Mouse (Mus musculus): ENCODE data around the gene Akap13. TPM values are rescaled to one million over a fixed set of nuclear protein-coding genes. Genes with fewer than 3 reads are reported as not detected.
A peak's percentile ranks its signal among the peaks of the same experiment; 100 is the strongest.

Akap13 gene
- total RNA-seq, 4 experiments from 2014 or later = 21.0 to 24.6 (median 21.5) TPM

DNA sequence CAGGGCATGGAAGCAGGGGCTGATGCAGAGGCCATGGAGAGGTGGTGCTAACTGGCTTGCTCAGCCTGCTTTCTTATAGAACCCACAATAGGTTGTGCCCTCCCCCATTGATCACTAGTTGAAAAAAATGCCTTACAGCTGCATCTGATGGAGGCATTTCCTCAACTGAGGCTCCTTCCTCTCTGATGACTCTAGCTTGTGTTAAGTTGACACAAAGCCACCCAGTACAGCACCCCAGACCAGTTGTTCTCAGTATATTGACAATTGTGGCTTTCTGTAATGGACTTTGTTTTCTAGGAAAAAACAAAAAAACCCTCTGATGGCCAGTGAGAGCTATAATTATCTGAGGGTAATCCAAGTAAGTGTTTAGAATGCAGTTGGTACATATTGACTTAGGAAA, 178.1 kb downstream of the Akap13 start:
- no peak for DNase-seq (ENCODE audit: low spot score in 2 of 2)

DNA sequence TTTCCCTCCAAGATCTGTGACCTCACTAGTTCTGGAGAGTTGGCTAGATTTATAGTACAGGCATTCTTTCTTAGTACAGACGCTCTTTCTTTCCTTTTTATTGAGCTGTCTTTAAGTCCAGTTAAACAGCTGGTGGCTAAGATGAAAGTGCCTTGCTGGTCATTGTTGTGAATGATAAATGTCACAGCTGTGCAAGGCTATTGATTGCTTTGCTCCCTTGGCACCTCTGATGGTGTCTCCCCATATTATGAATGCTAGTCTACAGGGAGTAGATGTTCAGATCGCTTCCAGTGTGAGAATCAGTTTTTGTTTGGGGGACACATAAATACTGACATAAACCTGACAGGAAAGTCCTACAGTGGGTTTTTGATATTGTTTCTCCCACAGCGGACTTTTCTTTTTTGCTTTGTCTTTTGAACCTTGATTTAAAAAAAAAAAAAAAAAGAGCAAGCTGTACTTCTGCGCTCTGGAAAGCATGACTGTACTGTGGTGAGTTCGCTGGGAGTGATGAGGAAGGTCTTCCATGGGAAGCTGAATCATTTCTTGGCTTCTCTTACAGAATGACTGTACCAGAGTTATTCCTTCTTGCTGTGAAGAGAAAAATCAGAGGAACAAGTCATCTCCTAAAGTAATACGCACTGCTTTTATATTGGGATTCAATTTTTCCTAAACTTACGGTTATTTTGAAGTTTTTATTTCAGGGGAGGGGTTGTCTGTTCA, 178.6 kb downstream of the Akap13 start:
- DNase-seq (ENCODE audit: low spot score in 2 of 2) = no peak

DNA sequence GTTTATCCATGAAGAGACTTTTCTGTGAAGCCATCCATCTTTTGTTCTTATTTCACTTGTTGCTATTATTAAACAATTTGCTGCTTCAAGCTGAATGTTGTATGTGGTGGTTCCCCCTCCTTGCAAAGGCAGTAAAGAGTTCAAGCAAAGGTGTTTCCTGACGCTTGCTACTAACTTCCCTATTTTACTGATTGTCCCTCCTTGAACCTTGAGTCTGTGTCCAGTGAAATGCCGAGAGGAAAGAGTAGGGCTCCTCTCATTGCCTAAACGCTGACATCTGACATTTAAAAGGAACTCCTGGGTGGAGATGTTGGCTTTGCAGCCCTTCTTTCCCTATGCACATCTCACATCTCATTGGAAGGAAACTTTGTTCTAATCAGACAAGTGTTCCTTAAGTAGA, 183.4 kb downstream of the Akap13 start:
- no peak for DNase-seq (ENCODE audit: low spot score in 2 of 2)

DNA sequence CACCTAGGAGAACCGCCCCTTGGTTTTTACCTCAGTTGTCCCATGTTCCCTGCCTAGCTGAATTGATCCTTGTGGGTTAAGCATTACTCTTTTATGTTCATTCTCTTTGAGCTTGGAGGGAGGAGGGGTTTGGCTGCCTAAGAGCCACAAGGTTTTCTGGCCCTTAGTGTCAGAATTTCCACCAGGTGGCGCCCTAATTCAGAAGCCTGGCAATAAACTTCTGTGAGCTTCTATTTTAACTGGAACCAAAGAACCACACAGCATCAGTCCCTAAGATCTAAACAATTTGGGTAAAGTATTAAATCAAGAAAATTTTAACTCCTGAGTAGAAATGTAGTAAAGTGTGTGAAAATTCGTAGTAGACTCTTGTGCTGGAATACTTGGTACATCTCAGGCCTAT, 184.2 kb downstream of the Akap13 start:
- DNase-seq (ENCODE audit: low spot score in 2 of 2) = peak; percentile 18 to 22

DNA sequence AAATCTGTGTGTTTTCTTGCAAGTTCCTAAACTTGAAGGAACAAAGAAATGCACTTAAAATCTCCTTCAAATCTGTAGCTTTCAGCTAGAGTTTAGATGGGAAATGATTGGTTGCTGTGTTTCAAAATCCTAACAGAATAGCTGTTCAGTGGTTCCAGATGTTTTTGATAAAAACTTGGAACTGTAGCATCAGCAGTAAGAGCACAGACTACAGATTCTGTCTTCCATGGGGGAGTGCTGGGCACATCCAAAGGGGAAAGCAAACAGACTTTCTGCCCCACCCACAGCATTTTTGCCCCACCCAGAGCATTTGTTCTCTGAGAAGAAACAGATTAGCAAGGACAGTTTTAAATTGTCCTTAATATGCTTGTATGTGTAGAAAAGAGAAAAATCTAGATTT, 184.7 kb downstream of the Akap13 start:
- no peak for DNase-seq (ENCODE audit: low spot score in 2 of 2)

DNA sequence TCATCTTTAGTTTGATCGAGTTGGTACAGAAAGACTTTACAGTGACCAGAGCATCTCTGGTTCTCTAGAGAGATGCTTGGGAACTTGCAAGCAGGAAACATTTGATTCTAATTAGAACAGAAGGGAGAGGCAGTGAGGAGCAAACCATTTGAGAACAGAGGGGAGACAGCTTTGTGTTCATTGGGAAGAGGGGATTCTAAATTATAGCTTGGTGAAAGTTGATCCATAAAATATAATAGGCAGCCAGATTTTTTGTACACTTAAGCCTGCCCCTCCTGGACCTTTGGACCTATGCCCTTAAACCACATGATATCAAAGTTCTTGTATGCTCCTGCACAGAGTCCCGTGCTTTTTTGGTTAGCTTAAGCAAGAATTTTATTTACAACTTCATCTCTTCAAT, 185.3 kb downstream of the Akap13 start:
- DNase-seq (ENCODE audit: low spot score in 2 of 2) = no peak

DNA sequence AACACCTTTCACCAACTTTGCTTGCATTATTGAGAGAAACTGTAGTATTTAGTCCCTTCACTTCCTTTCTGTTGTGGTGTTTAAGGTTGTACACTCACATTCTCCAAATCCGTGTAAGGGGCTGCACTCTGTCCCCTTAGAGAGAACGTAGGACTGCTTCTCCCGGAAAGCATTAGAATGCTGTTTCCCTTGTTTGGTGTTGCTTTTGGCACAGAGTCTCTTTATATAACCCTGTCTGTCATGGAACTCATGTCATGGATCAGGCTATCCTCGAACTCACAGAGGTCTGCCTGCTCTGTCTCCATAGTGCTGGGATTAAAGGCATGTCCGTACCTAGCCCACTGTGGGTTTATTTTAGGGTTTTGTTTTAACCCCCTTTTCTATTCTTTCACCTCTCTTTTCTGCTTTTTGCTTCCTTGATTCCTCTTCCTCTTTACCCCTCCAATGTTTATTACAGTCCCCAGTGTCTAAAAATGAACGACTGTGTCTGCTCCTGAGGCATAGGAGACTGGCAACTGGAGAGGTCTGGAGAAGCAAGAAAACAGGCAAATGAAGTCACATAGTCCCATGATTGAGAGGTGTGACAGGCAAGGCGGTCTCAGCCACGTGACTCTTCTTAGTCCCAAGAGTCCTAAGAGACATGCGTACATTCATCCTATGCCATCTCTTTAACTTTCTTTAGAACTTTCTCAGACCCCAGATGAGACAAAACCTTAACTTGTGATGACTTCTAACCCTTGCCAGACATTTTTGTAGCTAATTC, 186.3 kb downstream of the Akap13 start:
- DNase-seq (ENCODE audit: low spot score in 2 of 2) = no peak

DNA sequence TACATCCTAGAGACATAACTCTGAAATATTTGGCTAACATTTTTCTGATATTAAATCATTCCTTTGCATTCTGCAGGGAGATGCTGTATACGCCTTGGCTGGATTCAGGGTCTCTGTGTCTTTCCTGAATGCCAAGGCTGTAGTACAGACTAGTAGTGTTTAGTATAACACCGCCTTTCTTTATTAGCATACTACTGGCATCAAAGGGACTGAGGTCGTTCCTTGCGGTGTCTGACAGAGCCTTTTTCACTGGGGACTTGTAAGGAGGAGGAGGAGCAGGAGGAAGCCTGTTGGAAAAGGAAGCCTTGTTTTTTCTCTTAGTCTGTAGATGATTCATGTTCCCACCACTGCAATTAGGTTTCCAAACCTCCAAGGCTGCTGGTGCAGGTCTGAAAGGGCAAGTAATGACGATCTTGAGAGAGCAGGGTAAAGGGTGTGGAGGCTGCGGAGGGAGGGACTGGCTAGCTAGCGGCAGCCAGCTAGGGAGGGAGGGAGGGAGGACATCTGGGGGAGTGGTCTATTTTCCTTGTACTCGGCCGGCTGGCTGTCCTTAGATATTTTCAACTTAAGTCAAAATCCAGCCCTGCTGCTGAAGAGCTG, 186.9 kb downstream of the Akap13 start:
- DNase-seq (ENCODE audit: low spot score in 2 of 2) = peak in 1 of 2 experiments; percentile 13

DNA sequence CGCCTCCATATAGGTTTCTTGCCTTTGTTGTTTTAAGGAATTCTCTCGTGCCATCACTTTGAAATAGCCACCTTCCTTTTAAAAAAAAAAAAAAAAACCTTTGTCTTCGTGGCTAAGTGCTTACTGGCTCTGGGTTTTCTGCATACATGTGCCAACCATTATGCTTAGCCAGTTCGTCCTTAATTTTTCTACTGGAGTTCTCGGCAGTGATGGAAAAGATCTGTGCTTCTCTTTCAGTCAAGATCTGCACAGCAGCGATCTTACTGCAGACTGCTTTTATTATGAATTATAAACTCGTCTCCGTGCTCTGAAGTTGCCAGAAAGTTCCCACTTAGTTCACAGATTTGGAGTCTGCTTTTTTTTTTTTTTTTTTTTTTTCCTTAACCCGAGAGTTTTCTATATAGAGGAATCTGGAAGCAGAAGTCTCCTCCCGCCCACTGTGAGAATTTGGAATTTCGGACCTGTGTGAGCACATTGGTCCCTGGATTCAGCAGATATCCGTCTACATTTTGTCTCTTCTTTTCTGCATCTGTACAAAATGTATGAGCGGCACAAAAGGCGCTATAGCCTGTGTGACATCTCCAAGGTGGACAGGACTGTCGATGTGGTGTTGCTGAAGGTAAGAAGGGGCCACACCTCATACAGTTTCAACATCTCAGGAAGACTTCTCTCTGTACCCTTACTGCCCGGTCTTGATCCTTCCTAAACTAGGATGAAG, 187.7 kb downstream of the Akap13 start:
- no peak for DNase-seq (ENCODE audit: low spot score in 2 of 2)

DNA sequence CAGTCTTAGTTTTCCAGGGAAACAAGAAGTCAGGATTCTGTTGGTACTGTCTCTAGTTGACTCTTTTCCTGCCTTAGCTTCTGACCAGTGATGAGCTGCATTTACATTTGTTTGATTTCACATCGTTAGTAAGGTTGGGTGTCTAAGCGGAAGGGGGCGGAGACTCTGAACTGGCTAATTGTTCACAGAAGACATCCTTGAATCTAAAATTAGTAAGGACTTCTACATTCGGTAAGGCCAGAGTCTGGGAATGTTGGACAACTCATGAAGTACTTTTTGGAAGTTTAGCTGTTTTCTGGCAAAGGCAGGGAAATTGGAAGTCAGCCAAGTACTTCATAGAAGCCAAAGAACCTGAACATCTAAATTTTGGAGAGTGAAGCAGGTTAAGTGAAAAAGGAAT, 188.7 kb downstream of the Akap13 start:
- no peak for DNase-seq (ENCODE audit: low spot score in 2 of 2)

DNA sequence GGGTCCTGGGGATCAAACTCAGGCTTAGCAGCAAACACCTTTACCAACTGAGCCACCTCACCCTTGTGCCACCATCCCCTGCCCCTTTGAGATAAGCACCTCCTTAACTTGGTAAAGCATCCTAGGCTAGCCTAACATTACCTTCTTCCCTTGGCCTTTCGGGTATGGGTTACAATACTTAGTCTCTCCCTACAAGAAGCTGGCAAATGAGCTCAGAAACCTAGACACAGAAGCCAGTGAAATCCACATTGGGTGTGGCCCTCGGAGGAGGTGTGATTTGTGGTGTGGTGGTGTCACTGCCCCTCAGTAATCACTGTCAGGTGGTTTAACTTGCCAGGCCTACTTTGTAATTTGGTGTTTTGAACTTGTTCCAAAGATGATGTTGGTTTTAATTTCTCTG, 189.3 kb downstream of the Akap13 start:
- DNase-seq (ENCODE audit: low spot score in 2 of 2) = no peak

DNA sequence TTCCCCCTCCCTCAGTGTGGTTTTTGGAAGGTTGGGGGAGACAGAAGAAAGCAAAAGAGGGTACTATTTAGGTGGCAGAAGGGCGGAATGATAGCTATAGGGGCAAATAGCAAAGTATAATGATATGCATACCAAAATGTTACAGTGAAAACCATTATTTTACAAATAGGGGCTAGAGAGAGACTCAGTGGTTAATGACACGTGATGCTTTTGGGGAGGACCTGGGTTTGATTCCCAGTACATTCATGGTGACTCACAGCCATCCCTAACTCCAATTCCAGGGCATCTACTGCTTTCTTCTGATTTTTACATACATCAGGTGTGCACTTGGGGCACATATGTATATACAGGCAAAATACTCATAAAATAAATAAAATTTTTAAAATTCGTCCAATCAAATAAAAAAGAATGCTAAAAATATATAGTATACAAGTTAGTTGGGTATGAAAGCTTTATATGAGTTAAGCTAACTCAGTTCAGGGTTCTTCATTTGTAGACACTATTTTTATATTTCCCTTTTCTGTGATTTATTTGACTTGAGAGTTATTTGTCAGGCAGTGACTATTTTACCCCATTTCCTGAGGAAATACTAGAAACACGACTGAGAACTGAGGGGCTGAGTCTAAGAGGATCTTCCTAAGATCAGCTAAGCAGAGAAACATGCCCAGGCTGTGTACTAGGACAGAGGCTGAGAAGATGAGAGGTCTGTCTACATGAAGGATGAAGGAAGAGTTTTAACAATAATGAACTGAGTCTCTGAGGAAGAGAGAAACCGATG, 190.0 kb downstream of the Akap13 start:
- no peak for DNase-seq (ENCODE audit: low spot score in 2 of 2)

DNA sequence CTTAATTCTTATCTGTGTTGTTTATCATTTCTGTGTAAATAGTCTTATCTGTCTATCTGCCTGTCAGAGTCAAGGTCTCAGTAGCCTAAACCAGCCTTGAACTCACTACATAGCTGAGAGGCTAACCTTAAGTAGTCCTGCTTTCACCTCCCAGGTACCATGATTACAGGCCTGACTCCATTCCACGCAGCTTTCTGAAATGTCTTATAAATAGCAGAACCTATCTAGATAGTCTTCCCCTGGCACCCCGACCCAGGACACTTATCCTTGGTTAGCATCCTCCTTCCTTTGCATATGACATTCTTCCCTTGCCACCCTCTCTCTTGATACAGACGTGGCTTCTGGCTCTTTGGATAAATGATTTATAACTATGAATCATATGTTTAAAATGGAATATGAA, 192.7 kb downstream of the Akap13 start:
- DNase-seq (ENCODE audit: low spot score in 2 of 2) = no peak

DNA sequence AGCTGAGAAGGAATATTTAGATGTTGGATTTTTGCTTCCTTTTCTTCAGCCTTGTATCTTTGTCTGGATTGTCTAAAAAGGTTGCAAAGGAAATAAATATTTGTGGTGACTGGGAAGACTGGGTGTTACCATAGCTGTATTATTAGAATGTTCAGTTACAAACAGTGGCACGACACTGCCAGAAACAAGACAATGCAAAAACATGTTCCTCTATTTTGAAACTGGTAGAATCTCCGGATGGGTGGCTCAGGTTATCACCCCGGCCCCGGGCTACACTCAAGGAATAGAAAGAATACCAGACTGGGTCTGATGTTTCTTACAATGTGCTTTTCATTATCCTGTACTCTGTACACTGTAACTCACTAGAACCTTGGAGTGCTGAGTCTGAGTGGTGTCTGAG, 193.6 kb downstream of the Akap13 start:
- DNase-seq (ENCODE audit: low spot score in 2 of 2) = no peak

DNA sequence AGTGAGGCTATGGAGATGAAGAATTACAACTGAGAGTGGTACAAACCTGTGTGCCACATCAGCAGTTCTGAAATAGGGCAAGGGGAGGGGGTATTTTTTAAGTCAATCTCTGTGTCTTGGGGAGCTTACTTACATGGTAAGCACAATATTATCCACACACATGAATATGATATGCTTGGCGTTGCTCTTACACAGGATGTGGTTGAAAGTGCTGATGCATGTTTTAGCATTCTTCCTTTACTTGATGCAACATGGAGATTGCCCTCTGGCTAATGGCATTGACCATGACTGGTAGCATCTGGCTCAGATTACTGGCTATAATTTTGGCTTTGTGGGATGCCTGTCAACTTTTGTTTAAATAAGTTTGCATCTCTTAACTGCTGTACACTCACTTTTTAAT, 194.6 kb downstream of the Akap13 start:
- no peak for DNase-seq (ENCODE audit: low spot score in 2 of 2)

DNA sequence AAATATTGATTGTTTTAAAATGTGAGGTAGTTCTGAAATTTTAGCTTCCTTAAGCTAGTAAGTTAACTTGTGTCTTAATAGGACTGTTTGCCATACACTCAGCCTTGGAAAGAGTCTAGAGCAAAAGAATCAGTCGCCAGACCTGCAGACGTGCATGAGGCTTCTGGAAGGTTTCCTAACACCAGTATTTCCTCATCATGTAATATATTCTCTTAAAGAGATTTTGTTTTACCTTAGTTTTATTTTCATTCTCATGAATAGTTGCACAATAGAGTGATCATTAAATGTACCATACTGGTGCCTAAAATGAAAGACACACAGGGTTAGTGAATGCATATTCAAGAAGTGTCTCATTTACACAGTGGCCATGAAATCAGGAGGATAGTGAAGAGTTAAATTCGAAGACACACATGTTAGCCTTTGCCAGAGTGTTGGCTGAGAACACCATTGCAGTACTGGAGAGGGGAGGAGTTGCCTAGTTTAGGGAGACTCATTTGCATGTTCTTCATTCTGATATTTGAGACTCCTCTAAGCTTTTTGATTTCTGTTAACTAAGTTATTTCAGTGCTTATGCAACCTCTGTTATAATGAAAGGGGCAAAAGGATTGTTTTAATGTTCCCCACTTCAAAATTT, 198.5 kb downstream of the Akap13 start:
- no peak for DNase-seq (ENCODE audit: low spot score in 2 of 2)

DNA sequence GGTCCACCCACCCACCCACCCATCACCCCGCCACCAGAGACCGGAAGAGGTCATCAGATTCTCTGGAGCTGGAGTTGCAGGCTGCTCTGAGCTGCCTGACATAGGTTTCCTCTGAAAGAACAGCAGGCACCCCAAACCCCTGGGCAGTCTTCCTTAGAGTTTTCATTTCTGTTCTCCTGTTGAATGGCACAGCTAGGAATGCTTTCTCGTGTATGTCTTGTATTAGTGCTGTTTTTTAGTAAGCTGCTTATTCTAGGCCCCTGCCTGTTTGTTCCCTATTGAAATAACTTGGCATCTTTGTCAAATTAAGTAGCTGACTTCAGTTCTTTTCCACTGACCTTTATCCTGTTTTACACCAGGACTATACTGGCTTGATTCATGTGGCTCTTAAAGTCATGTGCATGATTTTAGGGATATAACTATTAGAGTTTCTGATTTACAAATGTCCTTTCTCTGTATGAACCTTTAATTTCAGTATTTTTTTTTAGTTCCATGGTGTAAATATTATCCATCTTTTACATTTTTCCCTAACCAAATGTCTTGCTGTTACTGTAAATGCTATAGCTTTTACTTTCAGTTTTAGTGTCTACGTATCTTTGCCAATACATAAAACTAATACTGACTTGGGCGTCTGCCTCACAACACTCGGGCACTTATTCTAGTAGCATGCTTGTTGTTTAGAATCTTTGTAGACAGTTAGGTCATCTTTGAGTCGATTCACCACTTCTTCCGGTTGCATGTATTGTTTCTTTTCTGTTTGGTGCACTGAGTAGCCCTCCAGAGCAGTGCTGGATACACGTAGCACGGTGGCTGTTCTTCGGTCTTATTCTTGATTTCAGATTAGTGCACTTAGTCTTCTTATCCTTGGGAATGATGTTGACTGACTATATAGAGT, 200.1 kb downstream of the Akap13 start:
- no peak for DNase-seq (ENCODE audit: low spot score in 2 of 2)

DNA sequence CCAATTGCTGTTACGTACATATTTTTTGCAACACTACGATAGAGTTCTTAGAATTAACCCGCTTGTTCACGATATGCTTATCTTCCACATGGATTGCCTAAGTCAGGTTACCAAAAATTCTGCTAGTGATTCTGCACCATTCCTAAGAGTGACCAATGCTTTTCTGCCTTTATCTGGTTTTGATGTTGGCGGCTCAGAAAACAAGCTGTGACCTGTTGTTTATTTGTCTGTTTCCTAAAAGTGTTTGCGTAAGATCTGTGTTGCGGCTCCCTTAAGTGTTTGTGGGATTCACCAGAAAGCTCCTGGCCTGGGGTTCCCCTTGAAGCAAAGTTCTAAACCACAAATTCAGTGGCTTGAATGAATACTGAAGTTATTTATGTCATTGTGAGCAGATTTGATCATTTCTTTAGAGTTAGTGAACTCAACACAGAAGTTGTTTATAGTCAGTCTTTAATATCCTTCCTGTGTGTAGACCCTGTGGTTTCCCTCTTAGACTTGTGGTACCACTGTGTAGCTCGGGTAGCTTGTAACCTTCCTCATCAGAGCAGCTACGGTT, 201.0 kb downstream of the Akap13 start:
- no peak for DNase-seq (ENCODE audit: low spot score in 2 of 2)

DNA sequence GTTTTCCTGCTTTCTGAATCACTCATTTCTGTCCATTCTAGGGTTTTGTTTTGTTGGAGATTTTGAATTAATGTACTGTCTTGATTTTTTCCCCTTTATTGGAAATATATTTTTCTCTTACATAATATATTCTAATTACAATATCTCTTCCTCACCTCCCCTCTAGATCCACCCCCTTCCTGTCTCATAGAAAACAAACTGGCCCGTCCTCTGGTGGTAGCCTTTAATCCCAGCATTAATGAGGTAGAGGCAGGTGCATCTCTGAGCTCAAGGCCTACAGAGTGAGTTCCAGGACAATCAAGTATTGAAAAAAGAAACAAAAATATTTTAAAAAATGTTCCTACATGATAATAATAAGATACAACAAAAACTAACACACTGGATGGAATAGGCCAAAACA, 201.6 kb downstream of the Akap13 start:
- DNase-seq (ENCODE audit: low spot score in 2 of 2) = no peak
